Mouse (Mus musculus): Measurements from ENCODE around the gene Defb29. TPM values are rescaled to one million over a fixed set of nuclear protein-coding genes. Genes with fewer than 3 reads are reported as not detected.

Gene Defb29
- not detected for total RNA-seq (2023)

DNA sequence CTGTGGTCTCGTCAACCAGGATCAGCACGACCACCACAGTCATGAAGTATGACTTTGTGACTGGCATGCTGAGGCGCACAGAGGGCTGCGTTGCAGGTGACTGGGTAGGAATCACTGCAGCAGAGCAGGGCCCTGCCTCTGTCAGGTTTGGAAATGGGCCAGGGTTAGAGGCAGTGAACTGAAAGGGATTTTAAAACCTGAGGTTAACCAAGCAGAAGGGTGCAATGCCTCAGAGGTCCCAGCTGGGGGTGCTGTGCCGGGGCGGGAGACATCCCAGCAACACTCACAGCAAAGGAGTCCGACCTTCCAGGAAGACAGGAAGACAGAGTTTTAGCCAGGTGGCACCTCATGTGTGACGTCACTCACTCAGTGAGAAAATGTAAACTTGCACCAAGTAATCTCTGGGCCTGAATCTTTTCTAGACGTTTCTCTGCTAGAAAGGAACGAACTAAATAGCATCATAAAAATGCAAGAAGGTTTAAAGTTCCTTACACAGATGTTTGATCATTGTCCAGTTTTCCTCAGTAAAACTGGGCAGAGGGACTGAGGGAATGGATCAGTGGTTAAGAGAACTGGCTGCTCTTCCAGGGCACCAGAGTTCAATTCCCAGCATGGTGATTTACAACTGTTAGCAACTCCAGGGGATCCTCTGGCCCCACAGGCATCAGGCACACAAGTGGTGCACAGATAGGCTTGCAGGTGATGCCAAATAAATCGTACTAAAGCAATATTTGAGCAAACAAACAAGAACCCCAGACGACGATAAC, at the start of gene Defb29:
TSS of gene Defb29 (minus strand) at position 155 of the 767 bp plus-strand sequence.

GRCm38 (mm10) chr2:152580107-152580506, 40.2 kb upstream of the Defb29 start, which contains the start of gene Defb19:
Gene Defb19 (minus strand): TSS chr2:152580312.

GRCm38 (mm10) chr2:152572114-152572794, 32.4 kb upstream of the Defb29 start, which contains the start of gene Defb21:
Gene Defb21 (plus strand): TSS chr2:152572744.

DNA sequence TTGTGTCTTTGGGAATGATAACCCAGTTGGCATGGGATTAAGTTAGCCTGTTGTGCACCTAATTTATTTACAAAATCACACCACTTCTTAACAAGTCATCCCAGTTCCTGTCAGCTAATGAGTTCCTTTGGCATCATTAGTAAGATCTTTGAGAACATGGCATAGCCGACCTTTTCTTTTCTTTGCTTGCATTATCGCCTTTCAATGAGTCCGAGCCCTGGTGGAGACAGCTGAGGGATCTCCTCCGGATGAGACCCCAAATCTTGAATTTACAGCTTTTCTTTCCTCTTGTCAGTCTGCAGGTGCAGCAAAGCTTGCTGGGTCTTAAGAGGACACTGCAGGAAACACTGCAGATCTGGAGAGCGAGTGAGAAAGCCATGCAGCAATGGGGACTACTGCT, 29.1 kb upstream of the Defb29 start, which contains the start of gene Gm17416:
TSS of gene Gm17416 (plus strand) at position 301 of the 400 bp plus-strand sequence.

GRCm38 (mm10) chr2:152517981-152518380, 21.9 kb downstream of the Defb29 start, which contains the start of gene Defb28:
Gene Defb28 (plus strand): TSS chr2:152518255.

DNA sequence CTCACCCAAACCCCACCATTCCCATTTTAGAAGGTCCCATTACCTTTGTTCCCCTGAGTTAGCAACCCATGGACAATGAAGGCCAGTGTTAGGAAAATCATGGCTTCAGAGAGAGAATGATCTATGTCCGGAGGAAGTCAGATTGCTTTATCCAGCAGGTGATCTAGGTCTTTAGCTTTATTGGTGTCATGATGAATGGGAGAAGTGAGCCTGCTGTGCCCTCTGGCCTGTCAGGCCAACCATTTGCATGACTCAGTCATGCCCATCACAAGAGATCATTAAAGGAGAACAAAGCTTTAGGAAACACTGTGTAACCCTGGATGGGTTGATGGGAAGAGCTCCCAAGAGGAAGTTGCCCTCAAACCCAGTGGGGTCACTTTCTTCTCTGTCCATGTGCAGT, 28.3 kb downstream of the Defb29 start, which contains the start of gene Defb26:
TSS of gene Defb26 (minus strand) at position 101 of the 400 bp plus-strand sequence.

GRCm38 (mm10) chr2:152490038-152490437, 49.9 kb downstream of the Defb29 start, which contains the start of gene Defb22:
Gene Defb22 (minus strand): TSS chr2:152490138.

Other genes starting within 250 kb of the Defb29 start
- gene Tbc1d20, start 246.3 kb downstream of the Defb29 start, total RNA-seq (2023) = 10 to 100 TPM; 68.5 to 81.4 TPM
- 100 to 1,000 TPM; 122 to 141 TPM for gene Rbck1, start 207.4 kb downstream of the Defb29 start, total RNA-seq (2023)
- gene Trib3, start 196.1 kb downstream of the Defb29 start, total RNA-seq (2023) = 1 to 10 TPM; 1.7 to 2.0 TPM
- gene Nrsn2, start 163.5 kb downstream of the Defb29 start, total RNA-seq (2023) = not detected
- gene Sox12, start 142.0 kb downstream of the Defb29 start, total RNA-seq (2023) = under 1 TPM; 0.37 to 0.52 TPM
- gene Zcchc3, start 125.1 kb downstream of the Defb29 start, total RNA-seq (2023) = 1 to 10 TPM; 1.0 to 1.7 TPM
- not detected for gene 6820408C15Rik, start 124.5 kb downstream of the Defb29 start, total RNA-seq (2023)
- gene Defb23, start 75.5 kb downstream of the Defb29 start, total RNA-seq (2023) = not detected
- not detected for gene Defb20, start 63.0 kb downstream of the Defb29 start, total RNA-seq (2023)
- not detected for gene Defb22, start 50.0 kb downstream of the Defb29 start, total RNA-seq (2023)
- not detected for gene Defb26, start 28.4 kb downstream of the Defb29 start, total RNA-seq (2023)
- gene Defb28, start 21.8 kb downstream of the Defb29 start, total RNA-seq (2023) = not detected
- gene Gm17416, start 29.2 kb upstream of the Defb29 start, total RNA-seq (2023) = not detected
- gene Defb21, start 32.6 kb upstream of the Defb29 start, total RNA-seq (2023) = not detected
- not detected for gene Defb19, start 40.2 kb upstream of the Defb29 start, total RNA-seq (2023)
- gene Defb45, start 59.3 kb upstream of the Defb29 start, total RNA-seq (2023) = not detected
- gene Defb36, start 64.2 kb upstream of the Defb29 start, total RNA-seq (2023) = not detected
- gene Defb25, start 83.0 kb upstream of the Defb29 start, total RNA-seq (2023) = not detected
- 10 to 100 TPM; 15.8 to 19.4 TPM for gene Rem1, start 86.9 kb upstream of the Defb29 start, total RNA-seq (2023)
- 100 to 1,000 TPM; 186 to 191 TPM for gene H13, start 129.4 kb upstream of the Defb29 start, total RNA-seq (2023)
- 10 to 100 TPM; 21.4 to 22.3 TPM for gene Mcts2, start 146.9 kb upstream of the Defb29 start, total RNA-seq (2023)
- 10 to 100 TPM; 46.4 to 77.6 TPM for gene Id1, start 196.2 kb upstream of the Defb29 start, total RNA-seq (2023)
- not detected for gene Cox4i2, start 214.1 kb upstream of the Defb29 start, total RNA-seq (2023)